Mouse (Mus musculus) myocyte (in vitro differentiated cells): ENCODE data around the gene Ube2l3. TPM values are rescaled to one million over a fixed set of nuclear protein-coding genes. Genes with fewer than 3 reads are reported as not detected.

Experiments
- H3K27me3 ChIP-seq: one replicate; pipeline ENCODE4 v1.6.1; 2011; ENCODE audit not compliant: control insufficient read depth, insufficient read depth, insufficient read length
- H3K36me3 ChIP-seq: one replicate; pipeline ENCODE4 v1.6.1; 2011; ENCODE audit not compliant: control insufficient read depth, insufficient read depth
- H3K4me2 ChIP-seq: one replicate; pipeline ENCODE4 v1.6.1; 2011; ENCODE audit warnings: low read depth, control low read depth
- H3K4me3 ChIP-seq: one replicate; pipeline ENCODE4 v1.5.1; 2011; ENCODE audit warnings: mild to moderate bottlenecking, control low read depth, moderate library complexity
- H3K79me2 ChIP-seq: one replicate; pipeline ENCODE4 v1.6.1; 2011; ENCODE audit not compliant: control insufficient read depth, insufficient read depth
- H3ac ChIP-seq: one replicate; pipeline ENCODE4 v1.6.1; 2011; ENCODE audit not compliant: control insufficient read depth, insufficient read length
- CEBPB ChIP-seq: IDR thresholded peaks from 2 replicates; pipeline ENCODE4 v1.6.1; 2011; ENCODE audit warnings: mild to moderate bottlenecking, moderate library complexity; ENCODE audit not compliant: poor library complexity, insufficient read depth, severe bottlenecking
- E2F4 ChIP-seq: IDR thresholded peaks from one replicate; pipeline ENCODE4 v1.6.1; 2011; ENCODE audit warnings: mild to moderate bottlenecking, control low read depth, moderate library complexity; ENCODE audit not compliant: insufficient read depth
- MAX ChIP-seq: IDR thresholded peaks from one replicate; pipeline ENCODE4 v1.6.1; 2011; ENCODE audit warnings: low read depth, mild to moderate bottlenecking, control low read depth
- MYOD1 ChIP-seq, 3 experiments: IDR thresholded peaks; one replicate each; pipeline ENCODE4 v1.6.1; 2011; ENCODE audit warnings: control low read depth in 2 of 3, low read depth in 2 of 3, mild to moderate bottlenecking in 2 of 3, moderate library complexity in 1 of 3; ENCODE audit not compliant: insufficient read length in 2 of 3, control insufficient read depth in 1 of 3
- MYOG ChIP-seq, 3 experiments: IDR thresholded peaks; one replicate each; pipeline ENCODE4 v1.6.1; 2011; ENCODE audit warnings: control low read depth in 2 of 3, low read depth in 2 of 3, mild to moderate bottlenecking in 2 of 3; ENCODE audit not compliant: insufficient read length in 2 of 3, control insufficient read depth in 1 of 3, insufficient read depth in 1 of 3
- POLR2A ChIP-seq: IDR thresholded peaks from one replicate; pipeline ENCODE4 v1.6.1; 2011; ENCODE audit warnings: low read depth, mild to moderate bottlenecking, control low read depth, moderate library complexity; ENCODE audit not compliant: insufficient read length
- POLR2AphosphoS2 ChIP-seq: IDR thresholded peaks from one replicate; pipeline ENCODE4 v1.6.1; 2011; ENCODE audit warnings: low read depth, control low read depth; ENCODE audit not compliant: insufficient read length
- REST ChIP-seq: IDR thresholded peaks from one replicate; pipeline ENCODE4 v1.6.1; 2011; ENCODE audit warnings: mild to moderate bottlenecking, control low read depth, moderate library complexity; ENCODE audit not compliant: insufficient read depth, insufficient read length
- SRF ChIP-seq: IDR thresholded peaks from one replicate; pipeline ENCODE4 v1.6.1; 2011; ENCODE audit warnings: low read depth; ENCODE audit not compliant: control insufficient read depth, insufficient read length
- TCF12 ChIP-seq: IDR thresholded peaks from one replicate; pipeline ENCODE4 v1.6.1; 2011; ENCODE audit warnings: mild to moderate bottlenecking, control low read depth; ENCODE audit not compliant: poor library complexity, insufficient read depth, severe bottlenecking
- TCF3 ChIP-seq: IDR thresholded peaks from one replicate; pipeline ENCODE4 v1.6.1; 2011; ENCODE audit warnings: low read depth, control low read depth; ENCODE audit not compliant: insufficient read length
- USF1 ChIP-seq: IDR thresholded peaks from one replicate; pipeline ENCODE4 v1.6.1; 2011; ENCODE audit warnings: low read depth, mild to moderate bottlenecking, control low read depth, moderate library complexity
- polyA plus RNA-seq: library from polyadenylated mRNA; unstranded; fragments of >200 nt; fragmentation: generic; extraction: Trizol; gene quantifications from one replicate; pipeline ENCODE4 v1.2.1, GENCODE M21; 2012; ENCODE audit warnings: missing spikeins

Ube2l3 gene
- polyA plus RNA-seq: 124 TPM

DNA sequence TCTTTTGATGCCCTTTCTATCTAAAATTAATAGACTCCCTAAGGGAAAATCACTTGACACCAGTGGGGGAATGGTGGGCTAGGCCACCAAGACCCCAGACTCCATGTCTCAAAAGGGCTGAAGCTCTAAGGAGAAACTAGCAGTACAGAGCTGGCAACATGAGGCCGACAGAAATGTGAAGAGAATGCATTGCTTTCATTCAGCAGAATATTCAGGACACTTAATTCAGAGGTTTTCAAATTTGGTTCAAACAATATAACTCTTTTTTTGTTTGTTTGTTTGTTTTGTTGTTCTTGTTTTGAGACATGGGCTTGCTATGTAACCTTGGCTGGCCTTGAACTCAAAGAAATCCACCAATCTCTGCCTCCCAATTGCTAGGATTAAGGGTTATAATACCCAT, at the start of gene Ube2l3:
Gene Ube2l3, minus strand, starts transcription at position 101 of the 400 bp plus-strand sequence.
- peak within 1 kb of the TSS; percentile 85 for H3K4me3 ChIP-seq
- H3K4me2 ChIP-seq: peak within 1 kb of the TSS; percentile 18
- peaks cover 35% of the 10 kb centered on the region for H3K79me2 ChIP-seq
- H3ac ChIP-seq: peak within 1 kb of the TSS; percentile 83
- TF ChIP-seq CEBPB (no peak), MYOD1 (IDR thresholded peaks at IDR 0.05; ENCODE audit: control insufficient read depth in 1 of 3, insufficient read length in 2 of 3, low read depth in 2 of 3) (no peak), POLR2AphosphoS2 (no peak), E2F4 (no peak), TCF3 (no peak)
- H3K27me3 ChIP-seq: no peaks in the 10 kb centered on the region
- no peaks in the 10 kb centered on the region for H3K36me3 ChIP-seq

DNA sequence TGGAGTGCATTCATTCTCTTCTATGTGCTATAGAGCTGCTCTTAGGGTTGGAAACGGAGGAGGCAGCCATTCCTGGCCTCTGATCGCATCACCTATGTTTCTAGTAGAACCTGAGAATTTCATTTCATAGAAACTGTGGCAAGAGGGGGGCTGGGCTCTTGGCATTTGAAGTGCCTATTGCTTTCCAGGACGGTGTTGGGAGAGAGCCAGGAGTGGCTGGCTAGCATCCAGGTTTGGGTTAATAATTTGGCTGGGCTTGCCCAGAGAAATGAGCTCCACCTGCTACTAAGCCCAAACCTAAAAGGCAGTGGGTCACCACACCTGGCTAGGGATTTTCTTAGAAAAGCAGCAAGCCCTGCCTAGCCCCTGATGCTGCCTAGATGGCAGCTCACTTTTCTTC, 49.1 kb upstream of the Ube2l3 start:
- no peaks in the 10 kb centered on the region for H3K36me3 ChIP-seq
- H3K79me2 ChIP-seq: peaks cover 5% of the 10 kb centered on the region
- no peak overlapping the region for H3K4me3 ChIP-seq
- no peak overlapping the region for H3K4me2 ChIP-seq
- no peak for TF ChIP-seq MAX
- TF ChIP-seq REST: no peak
- TF ChIP-seq MYOG (IDR thresholded peaks at IDR 0.05; ENCODE audit: control insufficient read depth in 1 of 3, insufficient read depth in 1 of 3, insufficient read length in 2 of 3, low read depth in 2 of 3): no peak
- no peak overlapping the region for H3ac ChIP-seq
- H3K27me3 ChIP-seq: no peaks in the 10 kb centered on the region

DNA sequence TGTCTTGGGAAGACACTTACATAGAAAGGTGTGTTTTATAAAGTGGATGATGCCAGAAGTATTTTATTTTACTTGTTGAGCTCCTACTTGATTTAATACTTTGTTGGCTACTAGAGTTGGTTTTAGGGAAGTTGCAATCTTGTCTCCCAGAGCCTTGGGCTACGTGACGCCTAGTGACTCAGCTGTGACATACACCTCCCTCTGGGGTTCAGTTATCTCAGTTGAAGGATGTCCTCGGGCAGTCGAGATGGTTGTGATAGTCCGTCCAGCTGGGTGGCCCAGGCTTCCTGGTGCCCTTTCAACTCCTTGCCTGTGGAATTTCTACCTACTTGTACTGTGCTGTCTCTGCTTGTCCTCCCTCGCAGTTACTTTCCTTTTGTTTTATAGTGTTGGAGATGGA, 46.7 kb upstream of the Ube2l3 start:
- peaks cover 5% of the 10 kb centered on the region for H3K79me2 ChIP-seq
- no peak overlapping the region for H3K4me3 ChIP-seq
- H3K36me3 ChIP-seq: no peaks in the 10 kb centered on the region
- H3K4me2 ChIP-seq: peak overlapping the region; percentile 4
- H3ac ChIP-seq: no peak overlapping the region
- H3K27me3 ChIP-seq: no peaks in the 10 kb centered on the region
- TF ChIP-seq MAX (no peak), MYOD1 (IDR thresholded peaks at IDR 0.05; ENCODE audit: control insufficient read depth in 1 of 3, insufficient read length in 2 of 3, low read depth in 2 of 3) (no peak), POLR2AphosphoS2 (no peak), CEBPB (no peak), SRF (no peak), USF1 (no peak), E2F4 (no peak), POLR2A (no peak), TCF12 (no peak), MYOG (IDR thresholded peaks at IDR 0.05; ENCODE audit: control insufficient read depth in 1 of 3, insufficient read depth in 1 of 3, insufficient read length in 2 of 3, low read depth in 2 of 3) (no peak)

DNA sequence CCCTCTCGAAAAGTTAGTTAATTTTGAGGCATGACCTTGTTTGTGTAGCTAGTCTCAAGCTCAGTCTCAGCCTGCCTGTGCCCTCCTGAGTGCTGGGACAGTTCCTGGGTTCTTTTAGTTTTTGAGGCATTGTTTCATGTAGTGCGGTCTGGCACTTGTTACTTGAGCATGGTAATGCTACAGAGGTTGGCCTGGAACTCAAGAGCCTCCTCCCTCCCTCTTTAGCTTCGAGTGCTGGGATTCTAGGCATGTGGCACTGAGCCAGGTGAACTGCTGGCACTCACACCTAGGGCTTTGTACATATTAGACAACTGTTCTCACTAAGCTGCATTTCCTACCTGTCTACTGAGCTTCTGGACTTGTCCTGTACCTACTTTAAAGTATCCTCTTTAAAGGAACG, 45.3 kb upstream of the Ube2l3 start:
- TF ChIP-seq CEBPB (no peak), TCF3 (no peak), MAX (no peak), SRF (no peak), POLR2A (no peak), POLR2AphosphoS2 (no peak), MYOD1 (IDR thresholded peaks at IDR 0.05; ENCODE audit: control insufficient read depth in 1 of 3, insufficient read length in 2 of 3, low read depth in 2 of 3) (no peak), USF1 (no peak), TCF12 (no peak), MYOG (IDR thresholded peaks at IDR 0.05; ENCODE audit: control insufficient read depth in 1 of 3, insufficient read depth in 1 of 3, insufficient read length in 2 of 3, low read depth in 2 of 3) (no peak), E2F4 (no peak), REST (no peak)
- Histone ChIP-seq H3K36me3 (no peaks in the 10 kb centered on the region), H3K4me2 (no peak overlapping the region), H3K27me3 (no peaks in the 10 kb centered on the region), H3K4me3 (no peak overlapping the region), H3ac (no peak overlapping the region), H3K79me2 (peaks cover 5% of the 10 kb centered on the region)

DNA sequence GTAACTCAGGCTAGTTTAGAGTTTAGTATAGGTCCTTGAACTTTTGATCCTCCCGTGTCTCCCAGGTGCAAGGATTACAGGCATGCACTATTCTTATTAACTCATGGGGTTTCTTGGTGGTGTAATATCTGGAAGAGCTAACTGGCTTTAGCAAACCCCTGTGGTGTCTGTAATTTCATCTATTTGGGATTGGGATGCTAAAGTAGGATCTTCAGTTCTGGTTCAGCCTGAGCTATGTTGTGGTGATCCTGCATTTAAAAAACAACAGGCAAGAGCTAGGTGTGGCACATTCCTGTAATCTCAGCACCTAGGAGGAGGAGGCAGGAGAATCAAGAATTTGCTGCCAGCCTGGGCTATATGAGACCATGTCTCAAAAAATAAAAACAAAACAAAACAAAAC, 42.5 kb upstream of the Ube2l3 start:
- no peak overlapping the region for H3ac ChIP-seq
- H3K27me3 ChIP-seq: no peaks in the 10 kb centered on the region
- no peak overlapping the region for H3K4me3 ChIP-seq
- H3K4me2 ChIP-seq: no peak overlapping the region
- H3K36me3 ChIP-seq: no peaks in the 10 kb centered on the region
- TF ChIP-seq TCF3 (no peak), E2F4 (no peak), MYOG (IDR thresholded peaks at IDR 0.05; ENCODE audit: control insufficient read depth in 1 of 3, insufficient read depth in 1 of 3, insufficient read length in 2 of 3, low read depth in 2 of 3) (no peak), SRF (no peak), MYOD1 (IDR thresholded peaks at IDR 0.05; ENCODE audit: control insufficient read depth in 1 of 3, insufficient read length in 2 of 3, low read depth in 2 of 3) (no peak), POLR2A (no peak), TCF12 (no peak), CEBPB (no peak), REST (no peak), POLR2AphosphoS2 (no peak), MAX (no peak), USF1 (no peak)
- H3K79me2 ChIP-seq: peaks cover 4% of the 10 kb centered on the region
